Mouse (Mus musculus): ENCODE data around the gene Vip. TPM values are rescaled to one million over a fixed set of nuclear protein-coding genes. Genes with fewer than 3 reads are reported as not detected.

The Vip gene
- total RNA-seq, 2 experiments from 2014 or later: 13.6 to 17.5 TPM

GRCm38 (mm10) chr10:5634336-5634735, 4.7 kb upstream of the Vip start:
- H3K4me3 ChIP-seq: no peak overlapping the region
- peak; percentile 80 for TF ChIP-seq CTCF (conservative IDR thresholded peaks at IDR 0.05)
- no peak overlapping the region for H3K27ac ChIP-seq
- peak; percentile 56 to 60 for DNase-seq (ENCODE audit: low spot score in 2 of 2)

GRCm38 (mm10) chr10:5637322-5637721, 1.7 kb upstream of the Vip start:
- H3K4me3 ChIP-seq: no peak overlapping the region
- TF ChIP-seq CTCF (conservative IDR thresholded peaks at IDR 0.05): peak; percentile 74
- no peak for DNase-seq (ENCODE audit: low spot score in 2 of 2)
- no peak overlapping the region for H3K27ac ChIP-seq

GRCm38 (mm10) chr10:5681275-5681674, 42.3 kb downstream of the Vip start:
- H3K4me3 ChIP-seq: no peak overlapping the region
- H3K27ac ChIP-seq: no peak overlapping the region
- DNase-seq (ENCODE audit: low spot score in 2 of 2): no peak
- no peak for TF ChIP-seq CTCF (conservative IDR thresholded peaks at IDR 0.05)

GRCm38 (mm10) chr10:5685608-5686007, 46.6 kb downstream of the Vip start:
- Histone ChIP-seq H3K27ac (no peak overlapping the region), H3K4me3 (no peak overlapping the region)
- no peak for TF ChIP-seq CTCF (conservative IDR thresholded peaks at IDR 0.05)
- DNase-seq (ENCODE audit: low spot score in 2 of 2): no peak

DNA sequence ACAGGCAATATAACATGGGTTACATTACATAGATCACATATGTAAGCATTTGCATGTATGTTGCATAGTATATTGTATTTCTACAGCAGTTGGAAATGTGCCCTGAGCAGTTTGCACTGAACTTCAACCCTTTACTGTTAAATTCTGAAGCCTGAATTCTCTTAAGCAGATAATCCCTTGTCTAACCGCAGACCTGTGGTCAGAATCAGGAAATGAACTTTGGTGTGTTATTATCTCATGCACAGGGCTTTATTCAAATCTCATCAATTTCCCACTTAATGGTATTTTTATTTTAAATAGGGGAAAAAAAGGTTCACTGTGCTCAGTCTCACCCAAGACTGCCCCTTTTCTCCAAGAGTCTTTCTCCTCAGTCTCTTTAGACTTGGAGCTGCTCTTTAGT, 55.3 kb downstream of the Vip start:
- no peak for TF ChIP-seq CTCF (conservative IDR thresholded peaks at IDR 0.05)
- DNase-seq (ENCODE audit: low spot score in 2 of 2): no peak
- Histone ChIP-seq H3K27ac (no peak overlapping the region), H3K4me3 (no peak overlapping the region)

Other genes with a start within 250 kb of the Vip start
- gene Syne1, start 87.7 kb upstream of the Vip start, total RNA-seq (2021): 100 to 1,000 TPM; 307 to 317 TPM
- gene Myct1, start 45.4 kb upstream of the Vip start, total RNA-seq (2021): under 1 TPM; 0.20 to 0.25 TPM
- gene Fbxo5, start 166.4 kb downstream of the Vip start, total RNA-seq (2021): 1 to 10 TPM in 1 of 2 experiments, under 1 TPM in 1; 0.83 to 1.1 TPM
- gene Mtrf1l, start 184.7 kb downstream of the Vip start, total RNA-seq (2021): 10 to 100 TPM; 10.6 to 12.0 TPM

All from layer of hippocampus, adult 2 months (tissue).